Mouse (Mus musculus) midbrain, embryonic 11.5 days (tissue): Measurements from ENCODE around the gene Scgb1a1. TPM values are rescaled to one million over a fixed set of nuclear protein-coding genes. Genes with fewer than 3 reads are reported as not detected.
"Not testable (repeated sequence)": the region's sequence is repeated elsewhere in the genome, so short reads cannot be mapped to it uniquely, and the experiment has no call there.

Experiments
- ATAC-seq: fragments of 200-750 bp; cut with Nextera tagmentation; 2 replicates; pipeline ENCODE4 v1.8.0; 2017; ENCODE audit warnings: moderate TSS enrichment, moderate library complexity; ENCODE audit not compliant: low FRiP score
- DNase-seq: peaks from one replicate; pipeline ENCODE4 v3.0.0; 2015; ENCODE audit warnings: low spot score; ENCODE audit errors: missing footprints
- H3K27ac ChIP-seq: fragments of 300-500 bp; sonication (generic); 2 replicates; pipeline ENCODE4 v1.5.1; 2014; ENCODE audit warnings: low read depth, low read length
- H3K27me3 ChIP-seq: fragments of 300-500 bp; sonication (generic); 2 replicates; pipeline ENCODE4 v1.6.1; 2014; ENCODE audit warnings: mild to moderate bottlenecking, low read length, moderate library complexity, mixed read lengths; ENCODE audit not compliant: control insufficient read depth, insufficient read depth
- H3K36me3 ChIP-seq: fragments of 300-500 bp; sonication (generic); 2 replicates; pipeline ENCODE4 v1.6.1; 2014; ENCODE audit warnings: mild to moderate bottlenecking, low read length, moderate library complexity, mixed read lengths; ENCODE audit not compliant: control insufficient read depth, insufficient read depth
- H3K4me1 ChIP-seq: fragments of 300-500 bp; sonication (generic); 2 replicates; pipeline ENCODE4 v1.6.1; 2014; ENCODE audit warnings: low read length; ENCODE audit not compliant: control insufficient read depth, insufficient read depth
- H3K4me2 ChIP-seq: fragments of 300-500 bp; sonication (generic); 2 replicates; pipeline ENCODE4 v1.6.1; 2014; ENCODE audit warnings: mild to moderate bottlenecking, moderate library complexity
- H3K4me3 ChIP-seq: fragments of 300-500 bp; sonication (generic); 2 replicates; pipeline ENCODE4 v1.5.1; 2014; ENCODE audit warnings: low read depth, low read length
- H3K9ac ChIP-seq: fragments of 300-500 bp; sonication (generic); 2 replicates; pipeline ENCODE4 v1.6.1; 2014; ENCODE audit warnings: low read length
- H3K9me3 ChIP-seq: fragments of 300-500 bp; sonication (generic); 2 replicates; pipeline ENCODE4 v1.6.1; 2016; ENCODE audit warnings: low read length; ENCODE audit not compliant: control insufficient read depth
- WGBS: fragments of 180-500 bp; shearing (Covaris S2); extraction: QIAGEN DNeasy Blood & Tissue Kit; methylation state at CpG from one replicate; pipeline ENCODE4 v1.1.7; 2014; 5-methylcytosine and 5-hydroxymethylcytosine counted together
- polyA plus RNA-seq: library from polyadenylated mRNA; unstranded; fragments of >200 nt; fragmentation: Nextera tagmentation; extraction: Ambion mirVana; gene quantifications from 2 replicates; pipeline ENCODE4 v1.2.1, GENCODE M21; 2014

Gene Scgb1a1
- polyA plus RNA-seq, 1 experiment from 2014 or later = not detected

DNA sequence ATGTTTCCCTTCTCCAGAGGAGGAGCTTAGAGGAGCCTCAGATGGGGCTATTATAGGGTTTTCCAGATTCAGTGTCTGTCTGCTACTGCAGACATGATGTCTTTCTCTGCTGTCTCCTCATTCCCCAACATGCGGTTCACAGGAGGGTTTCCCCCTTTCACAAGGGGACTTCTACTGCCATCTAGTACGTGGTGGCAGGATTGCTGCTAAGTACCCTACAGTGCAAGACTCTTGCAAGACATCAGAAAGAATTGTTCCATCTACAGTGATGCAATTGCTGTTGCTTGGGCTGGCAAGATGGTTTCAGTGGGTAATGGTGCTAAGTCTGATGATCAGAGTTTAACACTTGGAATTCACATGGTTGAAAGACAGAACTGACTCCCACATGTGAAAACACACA is 32.6 kb downstream of the Scgb1a1 start:
- ATAC-seq (no peak), DNase-seq (no peak)
- no peak overlapping the region for H3K27ac ChIP-seq
- H3K36me3 ChIP-seq = no peaks in the 10 kb centered on the region
- 30% methylated on average over 2 of the region's 2 CpGs for WGBS
- H3K4me3 ChIP-seq = no peak overlapping the region
- H3K9me3 ChIP-seq = no peaks in the 10 kb centered on the region
- H3K9ac ChIP-seq = no peak overlapping the region
- H3K4me1 ChIP-seq = no peaks in the 10 kb centered on the region
- H3K27me3 ChIP-seq = no peaks in the 10 kb centered on the region
- H3K4me2 ChIP-seq = no peak overlapping the region

DNA sequence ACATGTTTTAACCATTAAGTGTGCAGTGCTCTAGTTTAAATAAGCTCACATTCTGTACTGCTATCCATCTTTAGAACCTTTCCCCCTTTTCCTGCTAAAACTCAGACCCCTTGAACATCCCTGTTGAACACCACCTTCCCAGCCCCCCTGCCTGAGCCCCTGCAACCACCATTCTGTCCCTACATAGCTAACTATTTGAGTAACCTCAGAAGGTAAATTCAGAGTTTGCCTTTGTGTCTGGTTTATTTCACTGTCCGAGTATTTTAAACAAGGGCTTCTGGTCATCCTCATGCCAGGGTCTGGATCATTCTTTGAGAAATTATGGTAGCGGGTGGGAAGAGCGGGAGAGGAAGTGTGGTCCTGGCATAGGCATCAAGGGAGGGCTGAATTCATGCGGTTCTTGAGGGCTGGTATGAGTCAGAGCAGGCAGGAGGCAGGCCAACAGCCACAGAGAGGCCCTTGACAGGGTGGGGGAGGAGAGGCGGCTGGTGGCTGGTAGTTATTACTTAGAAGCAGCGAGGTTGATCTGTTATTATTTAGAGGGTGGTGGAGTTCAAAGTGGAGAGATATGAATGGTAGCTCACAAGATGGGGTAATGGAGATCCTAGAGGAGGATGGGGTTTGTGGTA is 34.8 kb downstream of the Scgb1a1 start:
- ATAC-seq (no peak), DNase-seq (no peak)
- no peak overlapping the region for H3K4me3 ChIP-seq
- H3K9me3 ChIP-seq = no peaks in the 10 kb centered on the region
- H3K27ac ChIP-seq = no peak overlapping the region
- no peaks in the 10 kb centered on the region for H3K4me1 ChIP-seq
- H3K4me2 ChIP-seq = no peak overlapping the region
- no peaks in the 10 kb centered on the region for H3K36me3 ChIP-seq
- no peak overlapping the region for H3K9ac ChIP-seq
- no peaks in the 10 kb centered on the region for H3K27me3 ChIP-seq
- WGBS = 73% methylated on average over 6 of the region's 6 CpGs

DNA sequence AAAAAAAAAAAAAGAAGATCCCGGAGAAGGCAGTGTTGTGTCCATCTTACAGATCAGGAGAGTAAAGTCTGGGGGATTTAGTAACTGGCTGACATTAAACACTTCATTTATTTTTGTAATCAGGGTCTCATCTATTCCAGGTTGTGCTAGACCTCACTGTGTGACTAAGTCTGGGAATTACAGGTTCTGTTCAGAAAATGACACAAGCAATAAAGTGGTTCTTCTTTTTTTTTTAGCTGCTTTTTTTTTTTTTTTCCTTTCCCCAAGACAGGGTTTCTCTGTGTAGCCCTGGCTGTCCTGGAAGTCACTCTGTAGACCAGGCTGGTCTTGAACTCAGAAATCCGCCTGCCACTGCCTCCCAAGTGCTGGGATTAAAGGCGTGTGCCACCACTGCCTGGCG is 35.8 kb downstream of the Scgb1a1 start:
- H3K4me2 ChIP-seq, ATAC-seq, H3K27me3 ChIP-seq, H3K4me3 ChIP-seq, H3K4me1 ChIP-seq, H3K36me3 ChIP-seq, H3K9me3 ChIP-seq, DNase-seq, H3K27ac ChIP-seq, H3K9ac ChIP-seq: not testable (repeated sequence)
- 84% methylated on average over 4 of the region's 4 CpGs for WGBS

DNA sequence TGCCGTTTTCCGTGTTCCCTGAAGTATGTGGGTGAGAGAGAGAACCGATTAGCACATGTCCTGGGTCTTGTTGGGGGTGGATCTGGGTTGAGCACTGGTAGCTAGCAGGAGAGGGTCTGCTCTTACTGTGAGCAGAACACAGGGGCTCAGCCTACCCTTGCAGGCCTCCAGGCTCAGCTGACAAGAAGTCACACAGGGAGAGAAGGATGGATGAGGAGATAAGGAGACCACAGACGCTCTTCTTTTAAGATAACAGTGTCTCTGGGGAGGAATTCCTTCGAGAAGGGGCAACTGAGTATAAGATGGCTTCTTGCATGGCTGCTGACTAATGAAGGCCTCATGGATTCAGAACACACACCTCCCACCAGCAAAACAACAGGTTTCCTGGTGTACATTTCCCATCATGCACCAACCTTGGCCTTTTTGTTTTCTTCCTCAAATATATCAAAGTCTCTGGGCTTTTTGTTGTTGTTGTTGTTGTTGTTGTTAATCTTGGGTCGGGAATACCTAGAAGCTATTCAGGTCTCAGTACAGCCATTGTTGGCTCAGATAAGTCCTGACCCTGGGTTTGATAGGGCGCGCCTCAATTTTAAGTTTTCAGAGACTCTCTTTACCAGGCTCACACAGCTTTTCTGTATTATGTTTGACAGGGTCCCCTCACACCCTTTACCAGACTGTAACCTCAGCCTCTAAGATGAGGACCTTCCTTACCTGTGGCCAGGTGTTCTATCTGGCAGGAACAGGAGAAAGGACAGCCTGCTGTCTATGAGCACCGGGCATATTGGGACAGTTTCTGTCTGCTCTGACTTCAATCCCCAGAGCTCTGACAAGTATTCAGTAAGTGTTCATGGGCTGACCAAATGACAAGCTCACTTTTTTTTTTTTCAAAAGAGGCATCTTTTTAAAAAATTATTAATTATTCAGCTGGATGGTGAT is 37.2 kb downstream of the Scgb1a1 start:
- H3K27ac ChIP-seq = no peak overlapping the region
- 81% methylated on average over 9 of the region's 9 CpGs for WGBS
- H3K4me3 ChIP-seq = no peak overlapping the region
- no peaks in the 10 kb centered on the region for H3K9me3 ChIP-seq
- H3K27me3 ChIP-seq = no peaks in the 10 kb centered on the region
- no peak overlapping the region for H3K4me2 ChIP-seq
- no peaks in the 10 kb centered on the region for H3K36me3 ChIP-seq
- DNase-seq = no peak
- ATAC-seq = no peak
- H3K9ac ChIP-seq = no peak overlapping the region
- H3K4me1 ChIP-seq = no peaks in the 10 kb centered on the region

DNA sequence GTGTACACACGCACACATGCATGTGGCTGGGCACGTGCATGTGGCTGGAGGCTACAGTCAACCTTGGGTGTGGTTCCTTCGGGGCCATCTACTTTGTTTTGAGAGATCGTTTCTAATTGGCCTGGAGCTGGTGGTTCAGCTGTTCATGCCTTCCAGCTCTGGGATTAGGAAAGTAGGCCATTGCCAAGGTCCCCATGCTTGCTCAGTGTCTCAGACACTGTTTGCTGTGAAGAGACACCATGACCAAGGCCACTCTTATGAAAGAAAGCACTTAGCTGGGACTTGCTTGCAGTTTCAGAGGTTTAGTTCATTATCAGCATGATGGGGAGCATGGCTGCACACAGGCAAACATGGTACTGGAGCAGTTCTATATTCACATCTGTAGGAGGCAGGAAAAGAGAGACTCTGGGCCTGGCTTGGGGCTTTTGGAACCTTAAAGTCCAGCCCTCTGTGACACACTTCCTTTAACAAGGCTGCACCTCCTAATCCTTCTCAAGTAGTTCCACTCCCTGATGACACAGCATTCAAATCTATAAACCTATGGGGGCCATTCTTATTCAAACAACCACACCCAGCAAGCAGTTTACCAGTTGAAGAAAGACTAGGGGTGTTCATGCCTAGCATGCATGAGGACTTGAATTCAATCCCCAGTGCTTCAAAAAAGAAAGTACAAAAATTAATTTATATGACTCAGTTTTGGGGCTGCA is 38.6 kb downstream of the Scgb1a1 start:
- H3K9me3 ChIP-seq = no peaks in the 10 kb centered on the region
- DNase-seq (no peak), ATAC-seq (no peak)
- WGBS = 90% methylated on average over 4 of the region's 4 CpGs
- no peaks in the 10 kb centered on the region for H3K4me1 ChIP-seq
- H3K27me3 ChIP-seq = no peaks in the 10 kb centered on the region
- no peak overlapping the region for H3K4me2 ChIP-seq
- no peak overlapping the region for H3K9ac ChIP-seq
- no peak overlapping the region for H3K4me3 ChIP-seq
- H3K27ac ChIP-seq = no peak overlapping the region
- H3K36me3 ChIP-seq = no peaks in the 10 kb centered on the region

DNA sequence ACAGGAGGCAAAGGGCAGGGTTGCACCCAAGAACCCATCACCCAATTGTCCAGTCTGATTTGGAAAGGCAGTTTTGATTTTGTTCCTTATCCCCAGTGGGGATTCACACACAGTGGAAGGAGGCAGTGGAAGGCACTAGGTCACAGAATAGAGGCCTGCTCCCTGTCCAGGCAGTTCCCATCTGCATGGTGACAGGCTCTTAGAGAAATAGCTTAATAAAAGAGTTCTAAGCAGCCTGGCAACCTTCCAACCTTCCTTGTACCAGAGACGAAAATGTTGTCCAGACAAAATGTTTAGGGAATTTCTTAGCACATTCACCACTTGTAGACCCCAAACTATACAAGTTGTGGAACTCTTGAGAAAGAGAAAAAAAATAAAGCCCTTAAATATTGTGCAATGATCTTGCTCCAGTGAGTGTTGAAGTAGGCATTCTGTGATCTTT is 39.8 kb downstream of the Scgb1a1 start:
- Histone ChIP-seq H3K27me3 (no peaks in the 10 kb centered on the region), H3K9me3 (no peaks in the 10 kb centered on the region), H3K9ac (no peak overlapping the region), H3K4me3 (no peak overlapping the region), H3K27ac (no peak overlapping the region), H3K4me1 (no peaks in the 10 kb centered on the region), H3K36me3 (no peaks in the 10 kb centered on the region), H3K4me2 (no peak overlapping the region)
- DNase-seq (no peak), ATAC-seq (no peak)
- WGBS = 67% methylated on average over 1 of the region's 1 CpGs

DNA sequence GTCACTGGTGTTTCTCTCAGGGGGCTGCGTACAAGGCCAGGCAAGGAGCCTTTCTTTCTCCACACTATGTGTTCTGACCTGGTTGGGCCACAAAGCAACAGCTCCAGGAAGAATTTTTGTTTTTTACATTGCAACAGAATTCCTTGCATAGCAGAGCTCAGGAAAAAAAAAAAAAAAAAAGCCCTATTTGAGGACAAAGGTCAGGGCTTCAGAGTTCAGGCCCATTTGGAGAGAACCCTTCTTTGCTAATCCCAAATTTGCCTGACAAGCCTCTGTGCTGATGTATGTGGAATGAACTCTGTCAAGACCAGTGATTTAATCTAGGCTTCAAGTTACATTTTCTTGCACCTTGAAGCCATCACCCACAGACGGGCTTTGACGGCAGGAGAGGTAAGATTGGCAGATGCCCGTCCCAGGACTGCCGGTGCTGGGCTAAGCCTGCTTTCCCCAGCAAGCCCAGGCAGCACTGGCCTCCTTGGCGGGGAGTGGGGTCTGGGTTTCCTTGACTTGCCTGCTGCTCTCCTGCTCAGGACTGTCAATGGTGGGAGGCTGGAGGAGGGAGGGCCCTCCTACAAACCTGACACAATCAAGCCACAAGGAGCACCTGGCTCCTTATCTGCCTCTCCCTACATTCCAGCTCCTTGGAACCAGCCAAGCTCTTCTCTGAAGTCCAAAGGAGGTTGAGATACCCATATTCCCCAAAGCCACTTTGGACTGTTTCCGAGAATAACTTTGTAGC is 40.4 kb downstream of the Scgb1a1 start:
- no peak overlapping the region for H3K9ac ChIP-seq
- no peaks in the 10 kb centered on the region for H3K4me1 ChIP-seq
- H3K9me3 ChIP-seq = no peaks in the 10 kb centered on the region
- no peak overlapping the region for H3K4me2 ChIP-seq
- H3K27me3 ChIP-seq = no peaks in the 10 kb centered on the region
- 71% methylated on average over 7 of the region's 7 CpGs for WGBS
- H3K27ac ChIP-seq = no peak overlapping the region
- H3K4me3 ChIP-seq = no peak overlapping the region
- H3K36me3 ChIP-seq = no peaks in the 10 kb centered on the region
- no peak for DNase-seq
- no peak for ATAC-seq

DNA sequence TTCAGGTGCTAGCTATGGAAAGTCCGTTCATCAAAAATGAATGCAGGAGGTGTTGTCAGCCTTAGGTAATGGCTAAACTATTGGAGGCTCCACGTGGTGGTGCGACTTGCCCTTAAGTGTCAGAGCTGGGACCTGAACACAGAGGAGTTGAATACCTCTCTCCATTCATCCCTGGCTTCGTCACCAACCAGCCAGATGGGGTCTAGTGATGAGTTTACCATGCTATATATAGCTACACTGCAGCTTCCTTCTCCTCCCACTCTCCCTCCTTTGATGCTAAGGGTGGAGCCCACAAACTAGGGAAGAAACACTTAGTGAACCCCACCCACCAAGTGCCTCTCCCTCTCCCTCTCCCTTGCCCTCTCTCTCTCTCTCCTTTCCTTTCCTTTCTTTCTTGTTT is 43.5 kb downstream of the Scgb1a1 start:
- ATAC-seq (no peak), DNase-seq (no peak)
- Histone ChIP-seq H3K4me3 (no peak overlapping the region), H3K27ac (no peak overlapping the region), H3K9me3 (no peaks in the 10 kb centered on the region), H3K27me3 (no peaks in the 10 kb centered on the region), H3K9ac (no peak overlapping the region), H3K36me3 (no peaks in the 10 kb centered on the region), H3K4me1 (no peaks in the 10 kb centered on the region), H3K4me2 (no peak overlapping the region)
- 82% methylated on average over 4 of the region's 4 CpGs for WGBS
